Comparison of ENCODE assay signal across 13 mouse cellular contexts in genomic region chr4:106915265-106915664, GRCm38 (mm10). TPM values are rescaled to one million over a fixed set of nuclear protein-coding genes. Genes with fewer than 3 reads are reported as not detected.
A peak's percentile ranks its signal among the peaks of the same experiment; 100 is the strongest.
DNase-seq lines count a peak whose midpoint lies in the region; ATAC-seq and TF ChIP-seq lines count a peak whose summit lies in the region.
"Had no signal": no experiment of that assay in that cellular context is flagged by ENCODE, and none has a peak within 500 bp of the region (broad histone marks: within the 10 kb centered on the region; RNA-seq: fewer than 3 reads in every experiment).

No protein-coding gene starts in this region.

- H3K9me3 ChIP-seq in G1E (replicated peaks) = no peaks in the 10 kb centered on the region
- no peaks in the 10 kb centered on the region for H3K9me3 ChIP-seq in hindbrain, embryonic 13.5 days
- H3K9me3 ChIP-seq in midbrain, embryonic 13.5 days = no peaks in the 10 kb centered on the region
- H3K9me3 ChIP-seq: lung, embryonic 15.5 days had no signal

- H3K4me2 ChIP-seq in hindbrain, embryonic 13.5 days = peak overlapping the region; percentile 97
- H3K4me2 ChIP-seq in midbrain, embryonic 13.5 days (replicated peaks) = peak overlapping the region; percentile 86
- H3K4me2 ChIP-seq: lung, embryonic 15.5 days had no signal

- ATAC-seq in G1E (ENCODE audit: extremely low read depth, insufficient number of reproducible peaks, low FRiP score, poor library complexity, severe bottlenecking) = no peak
- no peak for ATAC-seq in hindbrain, embryonic 13.5 days (ENCODE audit: low FRiP score)
- ATAC-seq in midbrain, embryonic 13.5 days = no peak

- H3K27ac ChIP-seq in hindbrain, embryonic 13.5 days = no peak overlapping the region
- H3K27ac ChIP-seq in midbrain, embryonic 13.5 days = no peak overlapping the region
- H3K27ac ChIP-seq: lung, embryonic 15.5 days had no signal

- peak; percentile 7 for DNase-seq in cerebellum, adult 9-10 months
- DNase-seq in cerebellum, adult 8-10 months = no peak
- DNase-seq in G1E (ENCODE audit: low spot score) = no peak
- no peak for DNase-seq in testis, postnatal 10 days (ENCODE audit: low spot score)
- DNase-seq in layer of hippocampus, adult 11-12 months (ENCODE audit: low spot score) = no peak
- no peak for DNase-seq in layer of hippocampus, adult 8-10 months (ENCODE audit: low spot score in 2 of 2)
- DNase-seq: adrenal gland, postnatal 36 days; heart, postnatal 36 days; kidney, postnatal 10 days; layer of hippocampus, postnatal 36 days had no signal

- no peaks in the 10 kb centered on the region for H3K27me3 ChIP-seq in G1E (ENCODE audit: insufficient read depth, low read length)
- H3K27me3 ChIP-seq in hindbrain, embryonic 13.5 days = no peaks in the 10 kb centered on the region
- no peaks in the 10 kb centered on the region for H3K27me3 ChIP-seq in midbrain, embryonic 13.5 days
- H3K27me3 ChIP-seq: lung, embryonic 15.5 days had no signal

- no peak for TF ChIP-seq CTCF in G1E (IDR thresholded peaks at IDR 0.05; ENCODE audit: low read depth, low read length)

- H3K4me1 ChIP-seq in G1E (ENCODE audit: insufficient read depth, low read depth, low read length) = peaks cover 82% of the 10 kb centered on the region
- H3K4me1 ChIP-seq in hindbrain, embryonic 13.5 days (replicated peaks) = peaks cover 66% of the 10 kb centered on the region
- peaks cover 71% of the 10 kb centered on the region for H3K4me1 ChIP-seq in midbrain, embryonic 13.5 days (replicated peaks)

- peak overlapping the region; percentile 95; the same call in 1 of the 2 replicates for H3K4me3 ChIP-seq in G1E (ENCODE audit: low read depth, low read length)
- H3K4me3 ChIP-seq in hindbrain, embryonic 13.5 days = peak overlapping the region; percentile 100
- H3K4me3 ChIP-seq in midbrain, embryonic 13.5 days (replicated peaks) = peak overlapping the region; percentile 100
- H3K4me3 ChIP-seq: lung, embryonic 15.5 days had no signal

- 72% methylated on average over 8 of the region's 8 CpGs for WGBS in hindbrain, embryonic 13.5 days
- WGBS in midbrain, embryonic 13.5 days = 75% methylated on average over 8 of the region's 8 CpGs

- peaks cover 80% of the 10 kb centered on the region for H3K36me3 ChIP-seq in G1E (replicated peaks)
- H3K36me3 ChIP-seq in hindbrain, embryonic 13.5 days = peaks cover 63% of the 10 kb centered on the region
- peaks cover 68% of the 10 kb centered on the region for H3K36me3 ChIP-seq in midbrain, embryonic 13.5 days

- H3K9ac ChIP-seq in hindbrain, embryonic 13.5 days = peak overlapping the region; percentile 100
- peak overlapping the region; percentile 100 for H3K9ac ChIP-seq in midbrain, embryonic 13.5 days (replicated peaks)
- H3K9ac ChIP-seq: lung, embryonic 15.5 days had no signal

RNA-seq across cellular contexts. Expression of gene Ssbp3, which starts 4.8 kb away (rescaled TPM):
- total RNA-seq in G1E (2014; fragmentation: Nextera tagmentation) (232 and 311 TPM in 2 replicates), G1E (2017) (27.5 and 46.6 TPM in 2 replicates)
- polyA plus RNA-seq in G1E (2012) = 685 and 787 TPM in 2 replicates
- polyA plus RNA-seq in hindbrain, embryonic 13.5 days (2015; fragmentation: Nextera tagmentation; extraction: Ambion mirVana) = 179 and 180 TPM in 2 replicates
- 192 and 229 TPM in 2 replicates for polyA plus RNA-seq in midbrain, embryonic 13.5 days (2015; fragmentation: Nextera tagmentation; extraction: Ambion mirVana)
- total RNA-seq in layer of hippocampus, adult 8-10 months (2022) = 100 to 1,000 TPM; 150 to 180 (median 160) TPM
